Mouse (Mus musculus) cortical plate, adult 2 months (tissue): Measurements from ENCODE around the gene Cstb.

Experiments used
- CTCF ChIP-seq: fragments of 200-500 bp; IDR thresholded peaks from 2 replicates; pipeline ENCODE4 v1.5.1; 2011; ENCODE audit warnings: mild to moderate bottlenecking, control low read depth, low read length; ENCODE audit not compliant: insufficient read depth; ENCODE audit errors: extremely low read depth
- POLR2A ChIP-seq: fragments of 200-500 bp; IDR thresholded peaks from 2 replicates; pipeline ENCODE4 v1.6.1; 2011; ENCODE audit warnings: mild to moderate bottlenecking, low read length, control low read depth; ENCODE audit not compliant: insufficient read depth; ENCODE audit errors: extremely low read depth

- TF ChIP-seq CTCF: no peak
- TF ChIP-seq POLR2A: no peak
Measured at GRCm38 (mm10) chr10:78402301-78402922, 23.1 kb upstream of the Cstb start.
